Mouse (Mus musculus): Measurements from ENCODE around the gene Nup107. TPM values are rescaled to one million over a fixed set of nuclear protein-coding genes. Genes with fewer than 3 reads are reported as not detected.

The Nup107 gene
- total RNA-seq, 2 experiments from 2014 or later, result 5.5 to 5.6 TPM

DNA sequence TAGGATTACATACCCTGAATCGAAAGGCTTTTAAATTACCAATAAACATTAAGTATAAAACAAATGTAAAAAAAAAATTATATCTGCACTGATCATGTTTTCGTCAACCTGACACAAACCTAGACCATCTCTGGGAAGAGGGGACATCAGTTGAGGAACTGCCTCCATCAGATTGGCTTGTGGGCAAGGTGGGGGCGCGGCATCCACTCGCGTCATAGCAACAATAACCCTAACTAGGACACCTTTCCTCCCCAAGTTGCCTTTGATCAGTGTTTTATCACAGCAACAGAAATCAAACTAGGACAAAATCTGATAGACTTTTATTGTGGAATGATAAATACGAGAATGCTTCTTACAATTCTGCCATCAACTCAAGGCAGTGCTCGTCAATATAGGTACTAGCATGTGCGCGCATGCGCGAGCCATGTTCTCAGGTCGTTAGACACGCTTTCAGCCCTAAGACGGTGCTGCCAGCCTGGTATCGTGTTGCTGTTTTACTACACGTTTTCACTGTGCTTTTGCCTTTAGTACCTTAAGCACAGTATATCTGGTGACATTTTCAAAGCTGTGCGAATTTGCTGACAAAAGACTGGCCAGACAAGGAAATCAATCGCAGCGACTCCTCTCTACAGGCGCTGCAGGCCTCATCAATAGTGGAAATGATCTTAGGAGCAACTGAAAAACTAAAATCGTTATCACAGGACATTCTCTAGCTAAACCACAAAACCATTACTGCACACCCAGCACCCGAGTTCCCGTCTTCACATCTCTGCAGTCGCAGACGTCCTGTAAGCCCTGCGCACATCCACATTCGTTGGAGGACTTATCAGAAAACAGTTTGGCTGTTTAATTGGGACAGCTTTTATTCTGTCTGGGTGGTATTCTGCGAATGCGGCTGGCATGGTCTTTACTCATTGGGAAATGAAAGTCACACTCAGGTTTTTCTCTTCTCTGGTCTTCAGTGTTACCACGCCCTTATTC is 11.7 kb upstream of the Nup107 start:
- DNase-seq (ENCODE audit: low spot score), result no peak

DNA sequence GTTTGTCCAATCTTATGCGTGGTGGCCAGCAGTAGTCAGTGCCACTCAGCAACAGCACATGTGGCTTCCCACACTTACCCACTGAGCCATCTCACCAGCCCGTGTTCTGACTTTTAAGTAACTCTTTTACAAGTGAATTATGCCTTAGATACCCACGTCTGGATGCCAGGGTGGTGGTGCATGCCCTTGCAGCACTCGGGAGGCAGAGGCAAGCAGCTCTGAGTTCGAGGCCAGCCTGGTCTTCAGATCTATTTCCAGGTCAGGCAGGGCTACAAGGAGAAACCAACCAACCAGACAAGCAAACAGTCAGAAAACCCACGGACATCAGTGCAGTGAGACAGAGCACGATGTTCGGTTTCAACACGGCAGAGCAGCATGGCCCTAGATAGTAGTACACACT is 9.4 kb upstream of the Nup107 start:
- DNase-seq (ENCODE audit: low spot score), result no peak

DNA sequence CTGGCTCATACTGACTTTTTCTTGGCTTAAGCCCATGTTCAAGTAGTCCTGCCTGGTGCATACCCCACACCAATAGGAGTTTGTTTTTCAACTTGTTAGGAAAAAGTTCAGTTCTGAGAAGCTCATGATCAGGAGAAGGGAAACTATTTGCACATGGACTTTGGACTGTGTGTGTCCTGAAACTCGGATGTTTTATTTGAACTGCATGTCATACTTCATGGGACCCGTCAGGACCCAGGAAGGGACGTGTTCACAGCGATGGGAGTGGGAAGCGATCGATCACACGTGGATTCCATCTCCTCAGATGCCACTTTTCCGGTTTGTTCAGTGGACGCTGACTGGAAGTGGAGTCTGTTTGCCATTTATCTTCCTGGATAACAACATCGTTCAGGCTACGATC is 7.3 kb upstream of the Nup107 start:
- no peak for DNase-seq (ENCODE audit: low spot score)

DNA sequence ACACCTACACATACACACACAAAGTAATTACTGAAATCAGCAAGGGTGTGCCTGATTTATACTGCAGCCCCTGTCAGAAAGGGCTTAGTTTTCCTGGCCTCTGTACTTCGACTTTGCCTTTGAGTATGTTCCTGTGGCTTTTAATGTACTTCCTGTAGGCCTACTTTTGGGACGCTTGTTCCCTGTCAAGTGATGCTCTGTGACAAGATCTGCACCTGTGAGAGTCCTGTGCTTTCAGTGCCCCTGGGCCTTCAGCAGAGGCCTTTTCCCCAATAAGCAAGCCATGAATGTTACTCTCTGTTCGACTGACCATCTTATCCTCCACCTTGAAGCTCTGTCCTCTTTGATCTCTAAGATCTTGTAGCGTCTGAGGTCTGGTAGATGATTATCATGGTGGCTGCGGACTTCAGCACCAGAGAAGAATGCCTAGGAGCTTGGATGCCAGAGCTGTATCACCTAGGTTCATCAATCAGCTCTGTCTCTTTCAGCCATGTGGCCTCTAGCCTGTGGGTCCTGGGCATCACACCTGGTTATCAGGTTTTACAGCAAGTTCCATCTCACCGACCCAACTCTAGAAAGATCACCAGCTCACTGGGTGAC is 6.0 kb upstream of the Nup107 start:
- DNase-seq (ENCODE audit: low spot score), result no peak

DNA sequence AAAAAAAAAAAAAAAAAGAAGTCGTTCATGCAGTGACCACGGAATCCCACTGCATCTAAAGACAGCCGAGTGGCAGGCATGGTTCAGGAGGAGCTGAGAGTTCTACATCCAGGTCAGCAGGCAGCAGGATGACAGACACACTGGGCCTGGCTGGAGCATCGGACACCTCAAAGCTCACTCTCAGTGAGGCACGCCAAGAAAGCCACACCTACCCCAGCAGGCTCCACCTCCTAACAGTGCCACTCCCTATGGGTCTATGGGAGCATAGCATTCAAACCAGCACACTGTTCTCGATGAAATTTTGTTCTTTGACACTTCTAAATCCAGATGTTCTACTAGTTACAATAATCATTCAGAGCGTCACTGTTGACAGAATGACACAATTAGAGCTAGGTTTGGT is 5.2 kb upstream of the Nup107 start:
- no peak for DNase-seq (ENCODE audit: low spot score)

DNA sequence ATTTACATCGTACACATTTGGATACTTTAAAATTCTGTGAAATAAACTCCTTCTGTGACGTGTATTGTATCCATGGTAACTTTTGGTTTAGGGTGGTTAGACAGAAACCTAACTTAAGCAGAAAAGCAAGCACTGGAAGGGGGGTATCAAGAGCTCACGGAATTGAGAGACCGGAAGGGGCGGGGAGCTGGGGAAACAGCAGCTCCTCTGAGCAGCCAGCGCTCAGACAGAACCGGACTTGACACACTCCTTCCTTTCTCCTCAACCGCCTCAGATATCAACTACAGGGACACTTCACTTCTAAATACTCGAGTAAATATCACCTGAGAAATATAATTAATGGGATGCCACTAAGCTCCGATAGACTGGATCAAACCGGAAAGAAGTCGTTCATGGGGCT is 4.6 kb upstream of the Nup107 start:
- no peak for DNase-seq (ENCODE audit: low spot score)

DNA sequence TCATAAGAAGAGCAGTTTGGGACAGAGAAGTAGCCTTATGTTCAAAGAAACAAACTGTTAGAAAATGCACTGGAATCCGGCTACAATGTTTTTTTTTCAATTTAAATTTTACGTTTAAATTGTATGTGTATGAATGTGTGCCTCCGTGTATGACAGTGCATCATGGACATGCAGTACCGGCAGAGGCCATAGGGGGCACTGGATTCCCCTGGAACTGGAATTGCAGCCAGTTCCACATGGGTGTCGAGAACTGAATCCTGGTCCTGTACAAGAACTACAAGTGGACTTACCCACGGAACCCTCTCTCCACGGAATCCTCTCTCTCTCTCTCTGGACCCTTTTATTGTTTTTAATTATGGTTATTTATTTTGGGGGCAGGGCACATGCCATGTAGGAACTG is 3.7 kb upstream of the Nup107 start:
- no peak for DNase-seq (ENCODE audit: low spot score)

DNA sequence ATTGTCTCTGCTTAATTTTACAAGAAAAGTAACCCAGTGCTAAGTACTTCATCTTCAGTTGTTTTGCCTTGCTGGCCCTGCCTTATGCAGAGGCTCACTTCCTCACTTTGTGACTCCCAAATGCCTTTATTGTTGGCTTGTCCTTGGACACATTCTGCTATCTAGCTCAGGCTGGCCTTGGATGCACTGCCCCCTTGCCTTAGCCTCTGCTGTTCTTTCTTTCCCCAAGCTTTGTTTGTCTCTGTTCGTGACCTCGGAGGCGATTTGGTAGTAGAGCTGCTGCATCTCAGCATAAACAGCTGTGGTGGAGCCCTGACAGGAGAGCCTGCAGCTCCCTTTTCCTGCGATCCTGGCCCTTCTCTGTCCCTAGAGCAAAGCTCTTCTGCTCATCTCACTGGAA is 2.7 kb upstream of the Nup107 start:
- no peak for DNase-seq (ENCODE audit: low spot score)

DNA sequence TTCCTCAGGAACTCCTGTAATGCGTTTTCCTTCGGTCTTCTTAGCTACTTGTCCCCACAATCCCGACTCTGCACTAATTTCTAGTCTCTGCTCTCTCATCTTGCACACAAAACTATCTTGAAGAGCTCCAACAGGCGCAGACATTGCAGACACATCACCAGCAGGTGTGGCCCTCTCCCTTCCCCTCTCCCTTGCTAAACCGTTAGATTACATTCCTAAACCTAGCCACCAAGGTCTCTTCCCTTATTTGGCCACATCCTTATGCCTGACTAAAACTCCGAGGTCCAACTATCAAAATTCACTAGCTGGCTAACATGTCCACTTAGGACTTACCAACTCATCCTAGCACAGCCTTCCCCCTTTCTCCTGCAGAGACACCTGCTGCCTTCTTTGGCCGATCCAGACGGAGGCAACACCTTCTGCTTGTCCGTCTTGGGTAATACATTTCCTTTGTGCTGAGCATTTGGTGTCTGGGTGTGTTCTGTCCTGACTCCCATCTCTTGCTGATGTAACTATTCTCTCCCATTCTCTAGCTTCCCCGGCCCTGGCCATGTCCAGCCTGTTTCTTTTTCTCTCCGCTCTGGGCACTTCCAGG is 1.0 kb upstream of the Nup107 start:
- DNase-seq (ENCODE audit: low spot score), result no peak

DNA sequence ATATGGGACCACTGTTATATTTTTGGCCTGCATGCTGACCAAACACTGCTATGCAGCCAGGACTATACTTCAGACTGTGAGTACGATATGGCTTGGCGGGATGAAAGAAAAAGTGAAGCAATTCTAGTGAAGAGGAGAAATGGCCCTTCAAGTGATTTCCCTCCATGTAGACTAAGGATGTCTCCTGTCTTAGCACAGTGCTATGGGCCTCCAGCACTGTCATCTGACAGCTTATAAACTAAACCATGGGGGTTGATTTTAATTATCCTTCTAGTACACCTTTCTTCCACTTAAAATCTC is 1.4 kb downstream of the Nup107 start:
- no peak for DNase-seq (ENCODE audit: low spot score)

DNA sequence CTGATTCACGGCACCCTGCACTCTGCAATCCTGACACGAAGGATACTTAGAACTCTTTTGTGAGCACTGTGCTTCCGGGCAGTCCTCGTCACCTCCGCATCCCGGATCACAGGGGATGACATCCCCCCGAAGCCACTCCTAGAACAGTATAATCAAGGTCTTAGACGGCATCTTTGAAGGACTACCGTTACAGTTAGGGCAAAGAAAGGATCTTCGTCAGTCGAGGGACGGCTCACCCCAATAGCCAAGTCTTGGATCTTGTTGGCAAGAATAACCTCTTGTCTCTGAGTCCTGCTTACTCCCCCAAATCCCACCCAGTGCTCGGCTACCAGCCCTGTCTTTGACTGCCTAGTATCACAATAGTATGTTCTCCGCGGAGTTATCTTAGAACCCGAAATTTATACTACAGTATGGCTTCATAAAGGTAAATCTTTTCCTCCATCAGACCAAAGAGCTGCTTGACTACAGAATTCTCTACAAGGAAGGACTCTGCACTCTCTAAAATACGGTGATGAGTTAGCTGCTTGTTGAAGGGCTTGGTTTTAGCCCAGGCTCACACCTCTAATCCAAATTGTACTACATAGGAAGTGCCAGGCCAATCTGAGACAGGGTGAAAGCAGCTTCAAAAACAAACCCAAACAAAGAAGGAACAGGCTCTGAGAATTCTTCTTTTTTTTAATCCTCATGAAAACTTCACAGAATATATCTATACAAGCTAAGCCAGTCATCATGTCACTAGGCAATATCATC is 1.9 kb downstream of the Nup107 start:
- no peak for DNase-seq (ENCODE audit: low spot score)

DNA sequence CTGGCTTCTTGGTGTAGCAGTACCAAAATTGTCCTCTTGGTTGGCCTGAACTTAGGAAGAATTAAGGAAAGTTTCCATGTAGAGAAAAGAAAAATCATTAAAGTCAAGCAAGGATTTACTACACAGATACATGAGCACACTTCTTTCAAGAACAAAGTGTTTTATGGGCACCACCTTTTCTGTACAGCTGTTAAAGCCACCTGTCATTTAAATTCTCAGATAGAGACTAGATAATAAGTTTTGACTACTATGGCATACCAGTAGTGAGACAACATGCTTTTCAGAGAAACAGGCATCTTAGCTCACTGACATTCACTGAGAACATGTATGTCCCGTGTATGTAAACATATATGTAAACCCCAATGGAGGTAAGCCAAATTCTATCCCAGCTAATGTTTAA is 2.5 kb downstream of the Nup107 start:
- DNase-seq (ENCODE audit: low spot score), result no peak

DNA sequence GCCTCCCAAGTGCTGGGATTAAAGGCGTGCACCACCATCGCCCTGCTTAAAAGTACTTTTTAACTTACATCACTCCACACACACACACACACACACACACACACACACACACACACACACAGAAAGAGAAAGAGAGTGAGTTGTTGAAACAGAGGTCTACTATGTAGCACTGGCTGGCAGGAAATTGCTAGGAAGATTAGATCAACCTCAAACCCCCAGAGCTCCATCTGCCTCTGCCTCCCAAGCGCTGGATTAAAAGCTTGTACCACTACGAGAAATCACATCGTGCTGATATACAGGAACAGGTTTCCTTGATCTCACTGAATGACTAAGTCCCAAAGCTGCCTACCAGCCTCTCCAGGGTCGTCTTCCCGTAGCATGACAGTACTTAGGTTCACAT is 7.9 kb downstream of the Nup107 start:
- DNase-seq (ENCODE audit: low spot score), result no peak

DNA sequence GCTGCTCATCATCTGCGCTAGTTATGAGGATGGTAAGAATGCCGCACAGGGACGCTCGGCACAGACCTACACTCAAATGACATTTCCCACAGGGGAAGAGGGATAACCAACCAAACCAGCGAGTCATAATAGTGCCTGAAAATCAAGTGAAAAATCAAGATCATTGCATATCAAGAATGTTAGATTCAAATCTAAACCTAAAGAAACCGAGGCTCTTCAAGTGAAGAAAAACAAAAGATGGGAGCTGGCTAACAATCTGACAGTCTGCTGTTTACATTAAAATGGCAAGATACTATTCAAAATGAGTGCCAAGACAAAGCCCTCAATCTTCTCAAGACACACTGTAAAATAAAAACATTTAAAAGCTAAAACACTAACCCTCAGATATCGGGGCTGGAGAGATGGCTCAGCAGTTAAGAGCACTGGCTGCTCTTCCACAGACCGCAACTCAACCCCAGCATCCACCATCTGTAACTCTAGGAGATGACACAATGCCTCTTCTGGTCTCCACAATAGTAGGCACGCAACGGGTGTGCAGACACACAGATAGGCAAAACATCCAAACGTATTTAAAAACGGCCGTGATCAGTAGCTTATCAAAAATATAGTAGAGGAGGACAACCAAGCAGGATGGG is 8.6 kb downstream of the Nup107 start:
- no peak for DNase-seq (ENCODE audit: low spot score)

DNA sequence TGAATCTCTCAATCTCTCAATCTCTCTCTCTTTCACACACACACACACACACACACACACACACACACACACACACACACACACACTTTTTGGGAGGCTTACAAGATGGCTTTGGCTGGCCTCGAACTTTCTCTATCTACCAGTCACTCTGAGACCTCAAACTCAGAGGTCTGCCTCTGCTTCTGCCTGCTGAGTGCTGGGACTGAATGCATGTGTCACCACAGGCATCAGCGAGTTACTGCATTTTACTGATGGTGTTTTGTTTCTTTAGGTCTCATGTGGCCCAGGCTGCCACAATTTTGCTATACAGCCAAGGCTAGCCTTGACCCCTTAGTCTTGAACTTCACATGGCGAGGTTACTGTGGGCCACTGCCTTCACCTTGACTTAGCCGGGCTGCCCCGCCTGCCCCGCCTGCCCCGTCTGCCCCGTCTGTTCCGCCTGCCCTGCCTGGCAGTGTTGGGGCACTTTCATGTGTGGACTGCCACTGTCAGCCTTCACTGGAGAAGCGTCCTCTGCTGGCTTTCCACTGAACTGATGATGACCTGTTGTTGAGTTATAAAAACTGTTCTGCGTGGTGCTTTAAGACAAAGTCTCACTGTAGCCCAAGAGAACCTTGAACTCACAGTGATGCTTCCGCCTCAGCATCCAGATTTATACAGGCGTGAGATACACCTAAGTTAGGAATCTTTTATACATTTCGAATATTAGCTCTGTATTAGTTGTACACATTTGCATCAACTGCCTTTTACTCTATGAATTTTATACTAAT is 9.8 kb downstream of the Nup107 start:
- DNase-seq (ENCODE audit: low spot score), result no peak

DNA sequence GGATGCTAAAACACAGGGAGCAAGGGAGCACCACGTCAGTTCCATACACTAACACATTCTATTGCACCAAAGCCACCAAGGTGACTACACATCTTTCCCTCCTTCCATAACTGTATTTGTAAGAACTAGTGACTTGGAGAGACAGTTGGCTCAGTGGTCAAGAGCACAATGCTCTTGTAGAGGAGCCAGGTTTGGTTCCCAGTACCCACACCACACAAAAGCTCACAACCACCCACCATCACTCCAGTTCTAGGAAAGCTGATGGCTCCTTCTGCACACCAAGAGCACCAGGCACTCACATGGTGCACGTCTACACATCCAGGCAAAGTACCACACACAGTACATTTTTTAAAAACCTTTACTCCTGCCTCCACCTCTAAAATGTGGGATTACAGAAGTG is 10.4 kb downstream of the Nup107 start:
- DNase-seq (ENCODE audit: low spot score), result no peak

DNA sequence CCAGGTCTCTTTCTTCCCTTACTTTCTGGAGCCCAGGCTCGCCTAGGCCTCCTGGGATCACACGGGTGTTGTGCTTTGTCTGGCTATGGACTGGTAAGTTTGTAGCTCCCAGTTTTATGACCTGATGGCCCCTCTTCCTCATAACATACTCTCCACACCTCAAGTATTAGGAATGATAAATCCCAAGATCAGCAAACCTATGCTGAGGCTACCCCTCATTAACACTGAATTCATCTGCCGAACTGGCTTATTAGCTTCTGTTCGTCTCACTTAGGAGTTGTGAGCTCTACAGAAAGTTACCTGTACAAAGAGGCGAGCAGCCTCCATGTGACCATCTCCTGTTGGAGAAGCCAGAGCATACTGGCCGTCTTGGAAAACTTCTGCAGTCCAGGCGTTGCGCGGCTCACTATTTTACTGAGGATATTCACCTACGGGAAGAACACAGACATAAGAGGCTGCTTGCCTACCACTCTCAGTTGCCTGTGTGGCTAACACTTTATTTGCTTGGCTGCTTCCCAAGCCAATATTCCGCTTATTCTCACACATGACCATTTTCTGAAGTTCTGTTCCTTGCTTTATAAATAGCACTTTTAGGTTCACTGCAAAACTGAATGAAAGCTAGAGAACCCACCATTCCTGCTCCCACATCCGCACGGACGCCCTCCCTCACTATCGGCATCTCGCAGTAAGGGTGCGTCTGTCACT is 11.3 kb downstream of the Nup107 start:
- DNase-seq (ENCODE audit: low spot score), result no peak

DNA sequence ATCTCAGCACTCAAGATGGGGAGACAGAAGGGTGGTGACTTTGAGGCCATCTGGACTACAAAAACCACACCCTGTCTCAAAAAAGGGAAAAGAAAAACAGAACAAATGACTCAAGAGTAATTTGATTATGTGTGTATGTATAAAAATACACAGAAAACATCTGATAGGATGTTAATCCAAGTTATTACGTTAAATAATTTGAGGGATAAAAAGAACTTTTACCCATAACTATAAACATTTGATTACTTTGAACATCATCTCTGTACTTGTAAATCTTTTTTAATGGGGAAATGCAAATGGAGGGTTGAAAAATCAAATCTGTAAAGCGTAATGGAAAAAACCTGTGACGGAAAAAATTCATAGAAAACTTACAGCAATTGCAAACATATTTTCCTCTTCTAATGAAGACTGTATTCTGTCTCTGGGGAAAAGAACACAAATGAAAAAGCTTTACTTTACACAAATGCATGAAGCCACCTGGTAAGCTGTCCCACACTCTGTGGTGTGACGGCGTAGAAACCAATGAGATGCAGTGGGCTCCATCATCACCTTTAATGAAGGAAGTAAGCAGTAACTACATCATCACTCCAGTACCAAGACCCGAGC is 12.1 kb downstream of the Nup107 start:
- no peak for DNase-seq (ENCODE audit: low spot score)

DNA sequence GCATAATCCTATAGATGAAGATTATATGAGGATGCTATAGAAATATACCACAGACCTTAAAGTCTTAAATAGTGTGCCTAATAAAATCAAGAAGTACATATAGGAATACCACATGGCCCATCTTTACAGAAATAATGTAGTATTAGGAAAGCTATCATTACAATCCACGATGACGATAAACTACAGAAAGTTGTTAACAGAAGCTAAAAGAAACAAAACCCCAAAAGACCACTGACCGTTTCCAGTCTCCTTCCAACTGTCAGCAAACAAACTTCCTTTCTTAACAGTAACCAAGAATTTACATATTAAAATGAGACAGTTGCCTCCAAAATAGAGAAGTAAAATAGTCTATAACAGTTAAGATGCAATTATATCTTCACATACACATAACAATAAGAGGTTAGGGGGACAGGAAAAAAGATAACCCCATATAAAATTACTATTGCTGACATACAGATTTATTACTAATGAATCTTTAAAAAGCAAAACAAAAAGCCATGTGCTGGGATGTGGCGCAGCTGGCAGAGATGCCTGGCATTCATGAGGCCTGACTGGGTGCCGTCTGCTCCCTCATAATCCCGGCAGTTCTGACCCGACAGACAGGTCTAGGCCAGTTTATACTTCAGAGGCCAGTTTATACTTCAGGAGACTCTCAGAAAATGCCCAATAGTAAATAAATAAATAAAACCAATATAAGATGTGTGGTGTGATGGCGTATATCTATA is 12.8 kb downstream of the Nup107 start:
- DNase-seq (ENCODE audit: low spot score), result no peak
